Mouse (Mus musculus): ENCODE data around the gene Jund.

Jund gene

GRCm38 (mm10) chr8:70726721-70727120 lies 28.0 kb downstream of the Jund start:
- DNase-seq (ENCODE audit: low spot score in 2 of 2) = no peak

GRCm38 (mm10) chr8:70729808-70730475 lies 31.2 kb downstream of the Jund start:
- peak in 1 of 2 experiments; percentile 21 for DNase-seq (ENCODE audit: low spot score in 2 of 2)

- DNase-seq (ENCODE audit: low spot score in 2 of 2) = no peak
Measured at GRCm38 (mm10) chr8:70730956-70731355, 32.2 kb downstream of the Jund start.

GRCm38 (mm10) chr8:70737705-70738104 lies 39.0 kb downstream of the Jund start:
- DNase-seq (ENCODE audit: low spot score in 2 of 2) = no peak

DNA sequence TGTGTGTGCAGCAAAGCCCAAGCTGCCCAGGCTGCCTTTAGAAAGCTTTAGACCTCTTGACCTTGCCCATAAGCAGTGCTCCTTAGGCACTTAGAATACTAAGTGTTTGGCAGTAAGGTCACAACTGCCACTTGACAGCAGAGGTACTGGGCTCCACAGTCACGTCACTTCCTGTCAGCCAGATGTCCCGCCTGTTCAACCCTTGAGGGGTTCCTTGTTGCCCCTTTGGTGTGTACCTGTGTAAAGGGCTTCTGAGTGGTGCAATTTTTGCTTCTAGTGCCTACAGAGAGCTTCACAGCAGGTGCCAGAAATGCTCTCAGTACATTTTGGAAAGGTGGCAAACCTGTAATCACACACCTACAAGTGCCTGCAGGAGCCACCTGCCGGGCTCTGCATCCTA lies 39.5 kb downstream of the Jund start:
- DNase-seq (ENCODE audit: low spot score in 2 of 2) = no peak

DNA sequence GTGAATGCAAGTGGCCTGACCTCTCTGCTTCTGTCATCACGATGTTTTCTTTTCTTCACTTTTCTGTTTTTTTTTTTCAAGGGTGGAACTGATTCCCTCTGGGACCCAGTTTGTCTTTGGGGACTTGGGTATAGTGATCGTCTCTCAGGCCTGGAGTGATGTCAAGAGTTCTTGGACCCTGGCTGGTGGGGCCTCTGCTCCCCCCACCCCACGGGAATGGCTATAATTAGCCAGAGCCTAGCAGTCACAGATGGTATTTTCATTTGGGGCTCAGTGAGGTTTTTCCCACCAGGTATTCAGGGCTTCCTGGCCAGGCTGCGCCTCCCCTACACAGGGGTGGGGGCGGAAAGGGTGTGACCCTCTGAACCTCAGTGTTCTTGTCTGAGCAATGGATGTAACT lies 42.9 kb downstream of the Jund start:
- DNase-seq (ENCODE audit: low spot score in 2 of 2) = no peak

DNA sequence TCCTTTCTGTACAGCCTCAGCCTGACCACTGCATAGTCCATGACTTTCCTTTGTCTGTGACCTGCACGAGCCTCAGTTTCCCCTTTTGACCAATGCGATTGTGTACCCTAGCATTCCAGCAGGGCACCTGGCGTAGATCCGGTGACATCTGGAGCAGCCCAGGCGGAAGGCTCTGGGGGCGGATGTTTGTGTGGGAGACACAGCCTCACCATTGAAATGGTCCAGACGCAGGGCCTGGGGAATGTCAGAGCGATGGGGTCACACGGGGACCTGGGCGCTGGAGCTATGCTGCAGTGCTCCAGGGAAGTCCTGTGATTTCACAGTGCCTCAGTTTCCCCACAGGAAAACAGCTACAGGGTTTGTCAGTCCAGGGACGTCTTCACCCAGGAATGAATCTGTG lies 43.4 kb downstream of the Jund start:
- no peak for DNase-seq (ENCODE audit: low spot score in 2 of 2)

GRCm38 (mm10) chr8:70742981-70743655 lies 44.4 kb downstream of the Jund start:
- no peak for DNase-seq (ENCODE audit: low spot score in 2 of 2)

- no peak for DNase-seq (ENCODE audit: low spot score in 2 of 2)
Measured at GRCm38 (mm10) chr8:70743656-70744590, 45.2 kb downstream of the Jund start.

- DNase-seq (ENCODE audit: low spot score in 2 of 2) = no peak
Measured at GRCm38 (mm10) chr8:70744806-70745205, 46.1 kb downstream of the Jund start.

DNA sequence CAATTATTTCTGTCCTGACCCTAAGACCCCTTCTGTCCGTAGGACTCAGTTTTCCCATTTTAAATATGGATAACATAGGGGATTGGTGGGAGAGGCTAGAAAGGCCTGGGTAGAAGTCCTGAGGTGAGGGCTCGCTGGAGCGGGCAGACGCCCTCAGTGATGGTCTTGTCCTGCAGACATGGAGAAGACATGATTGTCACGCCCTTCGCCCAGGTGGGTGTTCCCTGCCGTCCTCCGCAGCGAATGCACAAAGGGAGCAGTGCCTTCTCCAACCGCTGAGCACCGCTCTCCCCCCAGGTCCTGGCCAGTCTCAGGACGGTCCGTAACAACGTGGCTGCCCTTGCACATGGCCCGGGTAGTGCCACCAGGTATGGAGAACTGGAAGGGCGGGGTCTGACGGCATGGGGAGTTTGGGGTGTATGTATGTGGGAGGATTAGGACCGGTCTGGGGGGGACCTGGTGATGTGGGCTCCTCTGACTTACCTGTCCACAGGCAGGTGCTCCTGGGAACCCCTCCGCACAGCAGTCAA lies 47.0 kb downstream of the Jund start:
- no peak for DNase-seq (ENCODE audit: low spot score in 2 of 2)

DNA sequence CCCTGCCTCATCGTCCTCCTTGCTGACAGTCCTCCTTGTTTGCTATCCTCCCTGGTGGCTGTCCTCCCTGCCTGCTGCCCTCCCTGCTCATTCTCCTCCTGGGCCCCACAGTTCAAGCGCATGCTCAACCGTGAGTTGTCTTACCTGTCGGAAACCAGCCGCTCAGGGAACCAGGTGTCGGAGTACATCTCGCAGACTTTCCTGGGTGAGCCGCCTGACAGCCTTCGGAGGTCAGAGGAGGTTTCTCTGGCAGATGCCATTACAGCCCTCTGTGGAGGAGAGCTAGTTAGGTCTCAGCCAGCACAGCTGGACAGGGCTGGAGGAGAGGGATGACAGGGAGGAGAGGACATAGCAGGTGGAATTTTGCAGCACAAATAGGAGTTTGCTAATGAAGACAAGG lies 47.9 kb downstream of the Jund start:
- DNase-seq (ENCODE audit: low spot score in 2 of 2) = no peak

DNA sequence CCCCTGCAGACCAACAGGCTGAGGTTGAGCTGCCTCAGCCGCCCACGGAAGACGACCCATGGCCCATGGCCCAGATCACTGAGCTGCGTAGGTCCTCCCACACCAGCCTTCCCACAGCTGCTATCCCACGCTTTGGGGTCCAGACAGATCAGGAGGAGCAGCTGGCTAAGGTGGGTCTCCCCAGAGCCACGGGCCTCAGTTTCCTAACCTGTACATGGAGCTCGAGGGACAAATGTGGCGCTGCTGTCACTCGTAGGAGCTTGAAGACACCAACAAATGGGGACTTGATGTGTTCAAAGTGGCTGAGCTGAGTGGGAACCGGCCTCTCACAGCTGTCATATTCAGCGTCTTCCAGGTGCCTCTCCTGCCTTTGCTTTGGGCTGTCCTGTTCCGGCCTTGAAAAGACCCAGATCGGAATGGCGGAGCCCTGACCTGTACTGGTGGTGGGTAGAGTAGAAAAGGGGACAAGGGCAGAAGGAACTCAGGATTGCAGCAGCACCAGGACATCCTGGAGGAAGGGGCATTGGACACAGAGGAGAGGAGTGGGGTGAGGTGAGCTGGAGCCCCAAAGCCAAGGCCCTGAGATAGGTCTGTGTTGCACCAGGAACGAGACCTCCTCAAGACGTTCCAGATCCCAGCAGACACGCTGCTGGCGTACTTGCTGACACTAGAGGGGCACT lies 48.6 kb downstream of the Jund start:
- no peak for DNase-seq (ENCODE audit: low spot score in 2 of 2)

DNA sequence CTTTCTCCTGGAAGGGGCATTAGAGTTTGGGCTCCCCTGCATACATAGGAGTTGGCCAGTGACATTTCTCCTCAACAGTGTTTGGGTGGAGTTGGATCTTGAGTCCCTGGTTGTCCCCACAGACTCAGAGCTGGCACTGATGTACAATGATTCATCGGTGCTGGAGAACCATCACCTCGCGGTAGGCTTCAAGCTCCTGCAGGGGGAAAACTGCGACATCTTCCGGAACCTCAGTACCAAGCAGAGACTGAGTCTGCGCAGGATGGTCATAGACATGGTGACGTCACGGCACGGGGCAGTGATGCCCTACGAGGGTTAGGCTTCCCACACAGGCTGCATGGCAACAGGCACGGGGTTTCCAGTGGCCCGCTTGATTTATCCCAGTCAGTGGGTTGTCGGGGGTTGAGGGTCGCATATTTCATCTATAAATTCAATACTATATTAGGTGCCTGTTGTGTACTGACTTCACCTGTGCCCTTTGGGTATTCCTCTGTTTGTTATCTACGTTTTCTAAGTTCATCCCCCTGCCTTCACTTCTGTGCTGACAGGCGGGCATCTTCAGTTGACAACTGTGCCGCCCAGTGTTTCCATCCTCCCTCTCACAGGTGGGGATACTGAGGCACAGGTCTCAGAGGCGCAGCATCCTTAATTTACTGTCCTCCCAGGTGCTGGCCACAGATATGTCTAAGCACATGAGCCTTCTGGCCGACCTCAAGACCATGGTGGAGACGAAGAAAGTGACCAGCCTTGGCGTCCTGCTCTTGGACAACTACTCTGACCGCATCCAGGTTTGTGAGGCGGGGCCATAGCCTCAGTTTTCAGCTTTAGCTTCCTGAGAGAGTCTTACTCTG lies 49.7 kb downstream of the Jund start:
- DNase-seq (ENCODE audit: low spot score in 2 of 2) = no peak

DNA sequence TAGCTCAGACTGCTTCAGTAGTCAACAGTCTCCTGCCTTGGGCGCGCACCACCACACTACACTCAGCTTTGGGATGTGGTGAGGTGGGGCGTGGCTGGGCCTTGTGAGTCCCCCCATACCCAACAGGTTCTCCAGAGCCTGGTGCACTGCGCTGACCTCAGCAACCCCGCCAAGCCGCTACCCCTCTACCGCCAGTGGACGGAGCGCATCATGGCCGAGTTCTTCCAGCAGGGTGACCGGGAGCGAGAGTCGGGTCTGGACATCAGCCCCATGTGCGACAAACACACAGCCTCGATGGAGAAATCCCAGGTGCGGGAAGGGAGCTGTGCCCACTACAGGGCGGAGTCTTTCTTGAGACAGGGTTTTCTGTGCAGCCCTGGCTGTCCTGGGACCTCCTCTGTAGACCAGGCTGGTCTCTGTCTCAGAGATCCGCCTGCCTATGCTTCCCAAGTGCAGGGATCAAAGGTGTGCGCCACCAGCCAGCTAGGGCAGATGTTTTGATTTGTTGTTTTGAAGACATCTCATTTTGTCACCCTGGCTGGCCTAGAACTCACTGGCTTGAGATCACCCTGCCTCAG lies 50.4 kb downstream of the Jund start:
- no peak for DNase-seq (ENCODE audit: low spot score in 2 of 2)
